Mouse (Mus musculus) adrenal gland, adult 18-20 months (tissue): ENCODE measurements around the gene Dcdc2c. TPM values are rescaled to one million over a fixed set of nuclear protein-coding genes. Genes with fewer than 3 reads are reported as not detected.

ENCODE experiments used
- DNase-seq, 2 experiments: peaks; one replicate each; pipeline ENCODE4 v3.0.0; 2021 to 2022; ENCODE audit warnings: low spot score in 2 of 2
- long read RNA-seq, 2 experiments: library from polyadenylated mRNA; stranded (forward); transcript quantifications; one replicate each; pipeline ENCODE4 v2.0.0; 2021
- total RNA-seq, 2 experiments: library from RNA; stranded (reverse); gene quantifications; 1 replicate in 1 of 2; 2 replicates in 1 of 2; pipeline ENCODE4 v1.2.3; 2021

The Dcdc2c gene
- under 1 TPM in 1 of 2 experiments, not detected in 1; 0.20 TPM for total RNA-seq
- long read RNA-seq, experiment 1, result 0 reads
- long read RNA-seq, experiment 2, result 0 reads

DNA sequence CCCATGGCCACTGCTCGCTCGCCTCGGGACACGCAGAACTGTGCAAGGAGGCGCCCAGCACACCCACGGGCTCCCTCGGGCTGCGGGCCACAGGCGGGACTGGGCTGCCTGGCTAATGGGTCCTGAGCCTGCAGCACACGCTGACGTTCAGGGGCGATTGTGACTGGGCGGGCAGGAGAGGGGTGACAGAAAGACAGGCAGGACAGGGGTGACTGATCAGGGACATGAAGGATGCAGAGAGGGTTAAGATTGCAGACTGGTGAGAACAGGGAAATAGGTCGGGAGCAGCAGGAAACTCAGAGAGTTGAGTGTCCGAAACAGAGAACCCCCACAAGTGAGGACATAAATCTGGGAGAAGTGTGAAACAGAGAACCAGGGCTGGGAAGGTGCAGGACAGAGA is at the start of gene Dcdc2c:
Dcdc2c (minus strand) TSS at position 101 of the 400 bp plus-strand sequence.
- DNase-seq, result no peak

DNA sequence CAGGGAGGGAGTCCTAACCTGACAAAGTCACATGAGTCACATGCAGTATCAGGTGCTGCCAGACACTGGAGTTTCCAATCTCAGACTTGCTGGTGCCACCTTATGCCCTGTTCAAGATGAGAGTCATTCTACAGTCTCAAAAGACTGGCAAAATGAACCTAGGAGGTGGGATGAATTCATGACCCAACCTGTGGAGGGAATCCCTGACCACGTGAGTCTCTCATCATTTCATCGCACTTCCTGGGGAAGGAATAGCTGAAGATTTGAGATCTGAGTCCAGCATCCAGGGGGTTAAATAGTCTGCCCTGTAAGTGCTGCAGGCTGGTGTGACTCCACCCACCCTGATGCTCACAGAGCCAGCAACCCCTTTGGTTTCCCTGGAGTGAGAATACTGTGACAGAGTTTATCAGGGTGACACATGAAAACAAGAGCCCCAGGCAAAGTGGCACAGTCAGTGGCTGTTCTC is 46.4 kb upstream of the Dcdc2c start:
- DNase-seq, result no peak

DNA sequence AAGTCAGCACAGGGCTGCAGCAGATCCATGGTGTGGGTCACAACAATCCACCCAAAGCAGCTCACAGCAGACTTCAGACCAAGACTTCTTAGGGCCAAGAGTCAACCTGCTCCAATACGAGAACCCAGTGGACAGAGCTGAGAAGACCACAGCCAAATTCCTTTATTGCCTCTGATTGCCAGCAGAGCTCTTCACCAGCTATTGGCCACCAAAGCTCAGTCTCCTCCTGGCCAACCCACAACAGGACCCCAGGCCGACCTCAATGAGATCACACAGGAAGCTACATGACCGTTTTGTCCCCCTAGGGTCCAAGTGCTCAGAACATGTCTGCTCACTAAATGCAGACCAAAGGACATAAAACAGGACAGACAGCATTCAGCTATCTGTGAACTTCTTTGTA is 45.9 kb upstream of the Dcdc2c start:
- DNase-seq, result no peak

DNA sequence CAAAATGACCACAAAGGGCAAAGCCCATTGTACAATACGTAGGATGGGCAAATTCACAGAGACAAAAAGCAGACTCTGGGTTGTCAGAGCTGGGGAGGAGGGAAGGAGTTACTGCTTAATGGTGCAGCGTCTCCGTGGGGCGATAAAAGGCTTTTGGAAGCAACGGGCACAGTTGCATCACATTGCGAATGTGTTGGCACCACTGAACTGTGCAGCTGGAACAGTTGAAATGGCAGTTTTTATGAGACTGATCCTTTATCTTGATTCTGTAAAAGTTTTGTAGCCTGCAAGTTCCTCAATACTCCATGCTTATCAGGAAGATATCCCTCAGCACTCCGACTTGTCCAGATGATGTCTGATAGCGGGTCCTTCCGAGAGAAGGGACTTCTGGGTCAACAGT is 45.5 kb upstream of the Dcdc2c start:
- DNase-seq, result no peak

DNA sequence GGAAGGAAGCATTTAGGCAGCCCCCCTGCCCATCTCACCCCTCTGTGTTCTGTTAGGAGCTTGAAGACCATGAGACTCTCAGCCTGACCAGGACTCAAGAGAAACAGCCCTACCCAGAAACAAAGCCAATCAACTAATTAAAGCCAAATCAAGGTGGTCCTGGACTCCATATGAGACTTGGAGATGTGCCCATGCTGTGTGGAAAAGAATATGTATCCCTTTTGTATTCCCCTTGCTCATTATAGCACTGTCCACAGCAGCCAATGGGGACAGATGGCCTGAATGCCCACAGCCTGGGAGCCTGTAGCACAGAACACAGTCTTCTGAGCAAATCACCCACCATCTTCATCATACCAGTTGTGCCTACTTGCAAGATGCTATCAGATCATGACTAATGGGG is 44.7 kb upstream of the Dcdc2c start:
- no peak for DNase-seq

DNA sequence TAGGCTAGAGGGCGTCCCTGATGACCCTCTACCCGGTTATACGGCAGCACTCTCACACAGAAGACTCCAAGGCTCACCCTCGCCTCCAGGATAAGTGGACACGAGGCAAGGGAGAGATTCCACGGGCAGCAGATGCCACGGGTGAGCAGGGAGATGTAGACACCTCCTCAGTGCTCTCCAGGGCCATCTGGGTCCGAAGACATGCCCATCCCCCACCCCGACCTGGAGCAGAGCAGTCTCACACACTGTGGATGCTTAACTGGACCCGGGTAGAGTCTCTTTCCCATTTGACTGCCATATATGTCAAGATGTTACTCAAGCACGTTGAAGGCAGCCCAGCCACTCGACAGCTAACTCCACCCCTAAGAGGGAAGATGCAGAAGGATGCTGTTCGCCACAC is 38.2 kb upstream of the Dcdc2c start:
- no peak for DNase-seq

DNA sequence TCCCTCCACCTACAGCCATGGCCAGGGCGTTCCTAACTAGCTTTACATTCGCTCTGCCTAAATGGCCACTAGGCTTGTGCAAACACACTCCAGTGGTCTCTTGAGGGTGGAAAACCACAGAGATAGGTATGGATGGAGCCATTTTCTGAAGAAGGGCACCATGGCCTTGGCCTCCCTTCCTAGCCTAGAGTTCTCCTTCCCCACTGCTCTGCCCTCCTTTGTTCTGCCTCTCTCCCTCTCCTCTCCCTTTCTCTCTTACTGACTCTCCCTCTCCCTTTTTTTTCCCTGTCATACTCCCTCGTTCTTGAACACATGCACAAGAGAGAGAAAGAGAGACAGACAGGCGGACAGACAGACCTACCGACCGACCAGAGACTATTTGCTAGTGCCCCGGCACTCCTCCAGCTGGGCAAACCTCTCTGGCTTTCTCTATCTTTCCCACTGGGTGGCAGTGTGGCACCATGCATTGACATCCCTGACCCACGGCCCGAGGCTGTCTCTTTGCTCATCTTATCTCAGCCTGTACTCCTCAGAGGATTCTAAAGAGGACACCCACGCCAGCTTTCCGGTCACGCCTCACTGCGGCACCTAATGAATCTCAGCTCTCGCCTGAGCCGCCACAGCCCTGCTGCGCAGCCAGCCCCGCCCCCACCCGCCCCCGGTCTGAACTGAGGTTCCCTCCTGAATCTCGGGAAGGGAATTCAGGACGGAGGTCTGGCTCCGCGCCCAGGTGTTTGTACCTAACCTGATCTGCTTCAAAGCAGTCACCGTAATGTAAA is 37.1 kb upstream of the Dcdc2c start:
- peak; percentile 72 to 81 for DNase-seq

DNA sequence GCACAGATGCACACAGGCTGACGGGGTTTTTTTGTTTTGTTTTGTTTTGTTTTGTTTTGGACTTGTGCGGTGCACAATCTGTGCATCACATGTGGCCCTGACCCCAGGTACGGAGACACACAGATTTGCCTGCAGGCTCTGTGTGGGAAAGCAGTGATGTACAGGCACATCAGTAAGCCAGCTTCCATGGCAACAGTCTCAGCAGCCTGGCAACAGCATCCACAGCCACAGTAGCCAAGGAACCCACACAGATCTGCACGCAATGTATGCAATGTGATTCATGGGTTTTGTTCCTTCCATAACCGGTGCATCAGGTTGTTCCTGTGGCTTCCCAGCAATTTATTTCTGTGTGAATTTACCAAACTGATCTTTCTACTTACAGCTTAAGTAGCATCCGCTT is 35.8 kb upstream of the Dcdc2c start:
- no peak for DNase-seq

DNA sequence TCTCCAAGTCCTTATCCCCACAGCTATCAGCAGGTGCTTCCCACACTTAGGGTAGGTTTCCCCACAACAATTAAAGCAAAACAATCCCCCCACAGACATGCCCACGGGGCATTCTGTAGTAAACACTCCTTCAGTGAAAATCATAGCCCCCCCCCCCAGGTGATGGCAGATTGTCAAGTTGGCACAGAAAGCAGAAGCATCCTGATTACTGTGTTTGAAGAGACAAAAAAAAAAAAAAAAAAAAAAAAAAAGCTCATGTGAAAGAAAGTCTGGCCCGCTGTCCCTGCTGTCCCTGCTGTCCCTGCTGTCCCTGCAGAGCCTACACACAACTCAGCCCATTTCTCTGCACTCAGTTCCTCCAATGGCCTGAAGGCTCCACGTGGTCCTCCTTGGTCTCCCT is 31.8 kb upstream of the Dcdc2c start:
- no peak for DNase-seq

DNA sequence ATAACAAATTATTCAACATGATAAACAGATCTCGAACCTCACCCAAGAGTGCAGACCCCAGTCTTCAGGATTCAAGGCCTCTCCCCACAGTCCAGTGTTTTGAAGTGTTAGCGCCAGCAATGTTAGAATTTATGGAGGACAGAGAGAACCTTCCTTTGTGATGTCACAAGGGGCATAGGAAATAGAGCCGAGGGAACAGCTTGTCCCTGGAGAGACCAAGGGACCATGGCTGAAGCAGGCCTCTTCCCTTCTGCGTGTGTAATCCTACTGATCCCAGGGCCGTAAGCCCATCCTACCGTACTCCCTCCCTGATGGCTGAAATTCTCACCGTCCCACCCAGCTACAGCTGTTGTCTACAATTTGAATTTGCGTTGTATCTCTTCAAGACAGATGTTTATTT is 30.2 kb upstream of the Dcdc2c start, which contains the start of gene Allc:
Allc (minus strand) TSS at position 101 of the 400 bp plus-strand sequence.
- DNase-seq, result no peak

DNA sequence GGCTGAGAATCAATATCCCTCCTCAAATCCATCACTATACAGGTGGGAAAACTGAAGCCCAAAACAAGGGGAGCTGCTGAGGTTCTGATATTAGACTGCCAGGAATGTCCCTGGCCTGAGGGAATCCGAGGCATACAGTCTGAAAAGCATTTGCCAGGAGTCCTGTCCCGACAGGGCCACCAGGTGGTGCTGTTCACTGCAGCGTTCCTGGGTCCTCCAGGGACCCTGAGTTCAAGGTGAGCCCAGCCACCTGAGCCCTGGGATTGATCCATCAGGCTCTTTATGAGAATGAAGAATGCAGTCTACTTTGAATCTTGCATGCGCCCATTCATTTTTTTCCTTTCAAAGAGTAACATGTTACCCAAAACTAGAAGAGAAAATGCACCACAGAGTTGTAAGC is 26.9 kb upstream of the Dcdc2c start:
- DNase-seq, result no peak

DNA sequence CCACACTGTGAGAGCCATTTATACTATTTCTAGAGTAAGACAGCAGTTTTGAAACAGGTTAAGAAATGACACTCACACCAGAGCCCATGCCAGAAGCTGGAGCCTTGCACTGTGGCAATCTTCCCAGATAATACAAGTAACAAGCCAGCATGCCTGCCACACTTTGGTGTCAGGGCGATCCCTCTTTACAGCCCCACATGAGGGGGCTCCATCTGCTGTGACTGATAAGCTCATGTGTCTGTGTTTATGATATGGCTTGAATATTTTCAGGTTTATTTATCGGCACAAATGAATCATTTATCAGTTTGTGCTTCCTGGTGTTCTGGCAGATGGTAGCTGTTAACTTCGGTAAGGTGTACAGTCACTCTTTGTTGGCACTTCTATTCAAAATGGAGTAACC is 25.9 kb upstream of the Dcdc2c start:
- no peak for DNase-seq

DNA sequence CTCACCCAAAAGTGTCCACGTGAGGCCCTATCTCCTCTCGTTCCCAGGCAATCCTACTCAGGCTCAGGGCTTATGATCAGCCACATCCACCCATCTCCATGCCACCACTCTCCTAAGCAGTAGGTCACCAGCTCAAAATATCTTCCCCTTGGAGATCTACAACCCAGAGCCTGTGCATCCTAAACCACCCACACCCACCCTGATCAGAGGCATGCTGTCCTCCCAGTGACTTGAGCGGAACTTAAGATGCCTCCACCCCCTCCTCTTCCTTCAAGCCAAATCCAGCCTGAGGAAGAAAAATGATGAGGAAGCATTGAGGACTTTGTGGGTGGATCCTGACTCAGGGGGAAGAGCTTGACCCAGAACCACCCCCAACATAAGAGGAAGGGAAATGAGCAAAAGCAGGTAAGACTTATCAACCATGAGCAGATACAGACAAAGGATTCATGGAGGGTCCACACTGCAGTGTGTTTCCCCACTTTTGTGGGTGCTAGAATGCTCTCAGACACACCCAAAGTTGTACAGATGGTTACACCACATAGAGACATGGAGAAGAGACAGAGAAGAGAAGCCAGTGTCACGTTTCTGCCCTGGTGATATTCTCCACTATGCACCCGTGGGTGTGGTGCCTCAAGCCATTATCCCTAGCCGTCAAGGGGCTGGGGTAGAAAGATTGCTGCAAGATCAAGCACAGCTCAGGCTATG is 23.3 kb upstream of the Dcdc2c start:
- no peak for DNase-seq

DNA sequence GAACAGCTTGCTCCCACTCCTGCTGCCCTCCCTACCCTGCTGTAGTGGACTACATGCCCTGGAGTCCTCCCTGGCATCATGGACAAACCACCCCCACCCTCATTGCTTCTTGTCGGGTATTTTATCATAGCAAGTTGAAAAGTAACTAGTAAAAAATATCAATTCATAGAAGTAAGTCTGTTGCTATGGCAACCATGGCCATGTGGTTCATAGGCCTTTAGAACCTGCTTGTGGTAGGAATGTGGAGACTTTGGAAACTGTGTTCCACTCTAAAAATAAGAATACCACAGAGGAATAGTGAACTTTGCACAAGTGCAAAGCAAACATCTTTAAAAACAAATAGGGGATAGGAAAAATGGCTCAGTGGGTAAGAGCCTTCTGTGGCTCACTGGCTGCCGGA is 20.0 kb upstream of the Dcdc2c start:
- DNase-seq, result no peak

DNA sequence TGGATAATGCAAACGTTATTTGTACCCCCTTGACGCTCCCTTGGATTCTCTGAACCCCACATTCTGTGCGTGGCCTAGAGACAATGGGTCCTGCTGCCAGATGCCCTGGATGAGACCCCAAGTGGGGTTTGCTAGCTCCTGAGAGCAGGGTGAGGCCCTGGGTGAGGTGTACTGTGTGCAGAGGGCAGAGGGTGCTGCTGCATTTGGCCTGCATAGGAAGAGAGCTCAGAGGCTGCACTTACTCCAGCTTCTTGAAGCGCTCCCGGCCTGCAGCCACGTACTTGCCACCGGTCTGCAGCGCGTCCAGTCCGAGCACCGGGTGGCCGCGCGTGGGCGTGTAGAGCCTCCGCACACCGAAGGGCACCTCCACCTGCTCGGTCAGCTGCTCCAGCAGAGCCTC is 424 bp downstream of the Dcdc2c start:
- no peak for DNase-seq

DNA sequence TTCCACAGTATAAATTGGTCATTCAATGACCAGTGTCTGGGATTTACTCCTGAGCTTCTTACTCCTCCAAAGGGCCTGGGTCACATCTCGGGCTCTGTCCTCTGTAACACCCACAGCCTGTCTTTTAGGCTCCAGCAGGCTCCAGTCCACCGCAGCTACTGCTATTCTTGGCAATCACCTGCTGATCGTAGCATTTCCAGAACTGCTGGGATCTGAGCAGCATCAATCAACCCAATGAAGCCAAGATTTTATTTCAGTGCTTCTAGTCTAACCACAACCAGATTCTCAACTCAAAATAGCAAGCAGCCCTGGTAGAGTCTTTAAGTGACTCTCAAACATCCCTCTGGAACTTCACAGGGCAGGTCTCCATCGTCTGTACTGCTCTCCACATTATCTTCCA is 3.3 kb downstream of the Dcdc2c start:
- DNase-seq, result no peak

DNA sequence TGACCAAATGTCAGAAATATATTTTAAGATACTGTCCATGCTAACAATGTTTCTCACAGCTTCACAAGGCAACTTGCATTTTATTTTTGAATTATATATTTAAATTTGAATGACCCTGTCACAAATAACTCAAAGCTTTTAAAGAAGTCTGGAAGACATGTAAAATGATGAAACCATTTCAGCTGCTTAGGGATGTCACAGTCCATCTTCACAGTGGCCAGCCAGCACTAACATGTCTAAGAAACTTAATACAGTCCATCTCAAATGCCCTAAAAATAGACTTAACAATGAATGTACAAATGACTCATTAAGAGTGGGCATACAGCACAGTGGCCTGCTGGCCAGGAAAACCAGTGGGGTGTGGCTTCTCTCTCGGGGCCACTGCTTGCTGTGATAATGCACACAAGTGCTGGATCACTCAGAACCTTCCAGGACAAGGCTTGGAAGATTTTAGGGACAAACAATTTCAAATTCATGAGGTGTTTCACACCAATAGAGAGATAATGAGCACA is 37.9 kb downstream of the Dcdc2c start:
- no peak for DNase-seq

DNA sequence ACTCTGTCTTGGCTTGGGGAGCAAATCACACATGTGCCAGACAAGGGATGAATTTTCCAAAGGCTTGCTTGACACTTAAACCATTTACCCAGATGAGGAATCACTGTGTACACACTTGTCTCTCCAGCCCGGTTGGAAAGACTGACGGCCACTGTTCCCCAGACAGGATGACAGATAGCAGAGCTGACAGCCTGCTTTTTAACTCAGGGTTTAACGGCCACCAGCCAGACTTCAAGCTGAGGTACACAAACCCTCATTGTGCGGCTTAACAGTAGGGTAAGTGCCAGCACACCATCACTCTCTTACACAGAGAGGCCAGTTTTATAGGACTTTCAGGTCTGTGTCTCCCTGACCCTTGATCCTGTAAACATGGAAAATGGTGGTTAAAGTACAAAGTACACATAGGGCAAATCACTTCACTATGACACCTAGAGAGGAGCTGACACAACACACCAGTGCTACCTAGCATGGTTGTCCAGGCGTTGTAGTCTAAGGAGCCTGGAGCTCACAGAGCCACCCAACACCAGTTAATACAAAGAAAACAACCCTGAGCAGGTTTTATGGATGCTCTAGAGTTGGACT is 42.4 kb downstream of the Dcdc2c start:
- DNase-seq, result no peak

DNA sequence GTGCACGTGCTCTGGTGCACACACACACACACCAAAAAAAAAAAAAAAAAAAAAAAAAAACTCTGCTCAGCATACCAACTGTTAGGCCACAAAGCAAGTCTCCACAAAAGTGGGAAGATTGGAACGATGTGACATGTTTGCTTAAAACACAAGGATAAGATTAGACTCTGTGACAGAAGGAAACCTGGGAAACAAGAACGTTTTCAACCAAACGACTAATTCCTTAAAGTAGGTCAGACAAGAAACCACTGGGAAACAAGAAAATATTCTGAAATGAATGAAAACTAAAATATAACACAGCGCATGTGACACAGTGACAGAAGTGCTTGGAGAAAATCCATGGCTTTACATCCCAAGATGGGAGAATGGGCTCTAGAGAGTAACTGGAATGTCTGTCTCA is 57.9 kb downstream of the Dcdc2c start:
- DNase-seq, result no peak

DNA sequence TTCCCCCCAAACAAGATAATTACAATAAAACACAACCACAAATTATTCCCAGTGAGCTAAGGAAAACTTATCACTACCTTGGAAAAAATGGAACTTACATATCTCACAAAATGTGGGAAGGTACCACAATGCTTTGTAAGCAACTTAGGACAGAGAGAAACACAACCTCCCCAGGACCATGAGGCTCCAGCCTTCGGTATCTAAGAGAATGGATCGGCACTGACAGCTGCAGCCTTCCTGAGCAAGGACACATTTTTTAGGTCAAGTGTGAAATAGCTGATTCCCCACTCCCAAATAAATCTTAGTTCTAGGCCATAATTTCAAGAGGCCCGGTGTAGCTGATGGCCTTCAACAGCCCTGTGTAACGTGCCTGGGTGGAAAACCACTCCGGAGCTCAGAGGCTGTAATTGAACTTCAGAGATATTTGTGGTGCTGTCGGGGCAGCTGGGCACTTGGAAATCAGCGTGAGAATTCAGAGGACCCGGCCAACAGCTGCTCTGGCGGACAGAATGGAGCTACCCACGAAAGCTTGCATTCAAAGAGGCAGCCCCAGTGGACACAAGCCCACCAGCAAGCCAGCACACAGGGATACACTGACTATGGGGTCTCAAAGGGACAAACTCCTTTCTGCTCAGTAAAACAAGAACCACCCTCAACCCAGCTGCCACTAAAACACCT is 69.6 kb downstream of the Dcdc2c start:
- no peak for DNase-seq

DNA sequence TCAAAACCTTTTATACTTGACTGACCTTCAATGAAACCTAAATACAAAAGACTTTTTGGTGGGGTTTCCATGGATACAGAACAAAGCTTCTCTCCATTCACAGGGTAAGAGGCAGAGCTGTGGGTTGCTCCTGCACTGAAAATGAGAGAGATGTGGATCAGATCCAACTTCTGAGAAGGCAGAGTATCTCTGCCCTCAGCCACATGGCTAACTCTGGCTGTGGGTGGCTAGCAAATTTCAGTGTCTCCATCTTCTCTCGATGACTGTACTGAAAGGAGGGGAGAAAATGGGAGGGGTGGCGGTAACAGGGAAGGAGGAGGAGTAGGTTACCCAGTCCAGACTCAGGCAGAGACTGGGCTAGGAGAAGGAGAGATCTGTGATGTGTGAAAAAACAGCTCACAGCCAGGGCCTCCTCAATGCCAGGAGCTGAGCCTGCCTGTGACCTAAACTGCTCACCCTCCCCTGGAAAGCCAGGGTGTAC is 91.2 kb downstream of the Dcdc2c start:
- DNase-seq, result no peak
